Mouse (Mus musculus) urinary bladder, postnatal 25 days (tissue): ENCODE results near the gene Ddah1.

Source experiments
- DNase-seq: peaks from one replicate; pipeline ENCODE4 v3.0.0; 2022; ENCODE audit warnings: low spot score

Ddah1 gene

GRCm38 (mm10) chr3:145816807-145817206 lies 58.3 kb downstream of the Ddah1 start:
- DNase-seq: no peak

GRCm38 (mm10) chr3:145817276-145817675 lies 58.8 kb downstream of the Ddah1 start:
- DNase-seq: no peak

- no peak for DNase-seq
These were observed 62.0 kb downstream of the Ddah1 start for GRCm38 (mm10) chr3:145820439-145820838.

DNA sequence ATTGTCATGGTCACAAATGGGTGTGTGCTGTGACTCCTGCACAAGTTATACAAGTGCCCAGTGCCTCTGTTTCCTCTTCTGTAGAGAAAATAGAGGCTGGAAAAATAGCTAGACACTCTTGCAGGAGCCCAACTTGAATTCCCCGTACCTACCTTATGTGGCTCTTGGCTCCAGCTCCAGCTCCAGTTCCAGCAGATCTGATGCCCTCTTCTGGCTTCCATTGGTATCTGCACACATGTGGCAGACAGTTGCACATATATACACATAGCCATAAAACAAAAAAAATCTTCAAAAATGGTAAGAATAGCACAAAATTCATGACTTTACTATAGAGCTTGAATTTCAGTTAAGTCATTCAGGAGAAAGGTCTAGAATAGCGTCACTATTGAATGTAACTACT lies 62.5 kb downstream of the Ddah1 start:
- DNase-seq: no peak

DNA sequence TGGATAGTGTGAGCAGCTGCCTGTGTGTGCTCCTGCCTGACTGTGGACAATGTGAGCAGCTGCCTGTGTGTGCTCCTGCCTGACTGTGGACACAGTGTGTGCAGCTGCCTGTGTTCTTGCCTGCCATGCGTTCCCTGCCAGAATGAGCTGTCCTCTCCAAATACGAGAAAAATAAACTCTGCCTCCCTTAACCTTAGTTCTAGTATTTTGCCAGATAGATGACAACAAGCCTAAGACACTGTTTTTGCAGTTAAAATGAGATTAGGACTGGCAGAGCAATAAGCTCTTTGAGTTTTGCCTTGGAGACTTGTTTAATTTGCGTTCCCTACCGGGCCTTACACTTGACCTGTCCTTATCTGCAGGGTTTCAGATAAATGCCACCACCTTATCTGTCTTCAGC lies 63.7 kb downstream of the Ddah1 start:
- DNase-seq: no peak

GRCm38 (mm10) chr3:145823661-145824060 lies 65.2 kb downstream of the Ddah1 start:
- DNase-seq: no peak

DNA sequence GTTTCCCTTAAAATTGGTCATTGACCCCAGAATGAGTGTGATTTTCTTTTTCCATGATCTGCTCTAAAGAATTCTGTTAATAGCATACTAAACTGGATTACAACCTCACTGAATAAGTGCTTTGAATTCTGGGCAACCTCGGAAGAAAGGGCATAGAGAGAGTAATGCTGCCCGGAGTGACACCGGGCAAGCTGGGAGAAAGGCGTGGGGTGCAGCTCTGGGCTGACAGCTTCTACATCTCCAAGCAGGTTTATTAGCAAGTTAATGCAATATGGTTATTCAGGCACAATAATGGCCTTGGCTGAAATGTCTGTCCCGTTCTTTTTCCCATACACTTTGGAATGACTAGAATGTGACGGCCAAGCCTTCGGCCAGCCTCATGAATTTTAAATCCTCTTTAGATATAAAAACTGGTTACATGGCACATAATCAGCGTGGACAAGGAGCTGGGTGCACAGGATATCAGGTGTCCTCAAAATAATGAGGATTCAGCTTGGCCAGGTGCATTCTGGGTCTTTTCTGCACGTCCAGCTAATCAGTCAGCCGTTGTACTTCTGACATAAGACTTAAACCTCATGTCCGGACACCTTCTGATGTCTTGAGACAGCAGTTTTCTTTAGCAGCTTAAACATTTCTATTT lies 67.1 kb downstream of the Ddah1 start:
- no peak for DNase-seq

- DNase-seq: peak; percentile 29
These were observed 68.9 kb downstream of the Ddah1 start for GRCm38 (mm10) chr3:145827191-145828045.

GRCm38 (mm10) chr3:145828906-145829305 lies 70.4 kb downstream of the Ddah1 start:
- DNase-seq: no peak

GRCm38 (mm10) chr3:145833948-145834538 lies 75.6 kb downstream of the Ddah1 start:
- DNase-seq: no peak

DNA sequence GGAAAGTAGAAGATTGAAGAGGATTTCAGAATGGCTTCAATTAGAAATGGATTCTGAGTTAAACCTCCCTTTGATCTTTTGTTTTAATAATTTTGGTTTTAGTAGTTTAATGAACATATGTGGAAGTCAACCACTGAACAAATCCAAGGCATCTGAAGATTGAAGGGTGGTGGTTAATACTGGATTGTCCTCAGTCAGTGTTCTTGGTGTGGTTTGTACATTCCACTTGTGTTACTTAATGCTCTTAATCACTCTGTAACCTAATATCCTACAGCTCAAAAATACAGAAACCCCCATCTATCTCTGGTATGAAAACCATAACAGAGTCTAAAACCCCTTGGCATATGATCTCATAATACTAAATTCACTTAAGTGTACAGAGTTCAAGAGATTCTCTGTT lies 79.8 kb downstream of the Ddah1 start:
- DNase-seq: no peak

- DNase-seq: no peak
These were observed 83.7 kb downstream of the Ddah1 start for GRCm38 (mm10) chr3:145841961-145842710.

- DNase-seq: no peak
These were observed 85.4 kb downstream of the Ddah1 start for GRCm38 (mm10) chr3:145843836-145844235.

- DNase-seq: no peak
These were observed 86.4 kb downstream of the Ddah1 start for GRCm38 (mm10) chr3:145844891-145845290.

- no peak for DNase-seq
These were observed 87.8 kb downstream of the Ddah1 start for GRCm38 (mm10) chr3:145846255-145846654.

DNA sequence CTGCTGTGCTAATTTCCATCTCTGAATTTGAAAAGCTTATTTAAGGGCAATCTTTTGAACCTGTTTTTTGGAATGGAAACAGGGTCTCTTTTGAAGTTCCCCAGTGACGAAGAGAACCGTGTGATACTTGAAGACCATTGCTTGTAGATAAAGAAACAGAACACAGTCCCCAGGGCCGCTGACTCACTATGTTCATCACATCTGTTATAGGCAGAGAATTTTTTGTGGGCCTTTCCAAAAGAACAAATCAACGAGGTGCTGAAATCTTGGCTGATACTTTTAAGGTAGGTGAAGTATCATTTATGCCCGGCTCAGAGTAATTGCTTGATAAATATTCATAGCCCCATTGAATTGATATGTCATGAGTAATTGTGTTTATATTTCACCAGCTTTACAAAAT lies 93.6 kb downstream of the Ddah1 start:
- no peak for DNase-seq

- no peak for DNase-seq
These were observed 94.3 kb downstream of the Ddah1 start for GRCm38 (mm10) chr3:145852800-145853199.

- DNase-seq: no peak
These were observed 95.2 kb downstream of the Ddah1 start for GRCm38 (mm10) chr3:145853713-145854112.

- DNase-seq: no peak
These were observed 96.0 kb downstream of the Ddah1 start for GRCm38 (mm10) chr3:145854427-145854826.

- DNase-seq: no peak
These were observed 96.8 kb downstream of the Ddah1 start for GRCm38 (mm10) chr3:145855299-145855698.

GRCm38 (mm10) chr3:145858388-145858787 lies 99.9 kb downstream of the Ddah1 start:
- DNase-seq: no peak

GRCm38 (mm10) chr3:145862521-145862920 lies 104.0 kb downstream of the Ddah1 start:
- no peak for DNase-seq
